Mouse (Mus musculus) neural tube, embryonic 13.5 days (tissue): Measurements from ENCODE around the gene Ctnnd2. TPM values are rescaled to one million over a fixed set of nuclear protein-coding genes. Genes with fewer than 3 reads are reported as not detected.
A peak's percentile ranks its signal among the peaks of the same experiment; 100 is the strongest.

Source experiments
- ATAC-seq: fragments of 200-750 bp; cut with Nextera tagmentation; 2 replicates; pipeline ENCODE4 v1.8.0; 2017; ENCODE audit warnings: low read depth, mild to moderate bottlenecking, moderate TSS enrichment, moderate library complexity
- H3K27ac ChIP-seq: fragments of 300-500 bp; sonication (generic); replicated peaks from 2 replicates; pipeline ENCODE4 v1.5.1; 2015; ENCODE audit warnings: moderate library complexity, mild to moderate bottlenecking, inconsistent platforms
- H3K27me3 ChIP-seq: fragments of 300-500 bp; sonication (generic); 2 replicates; pipeline ENCODE4 v1.6.1; 2015; ENCODE audit warnings: mild to moderate bottlenecking, inconsistent platforms
- H3K36me3 ChIP-seq: fragments of 300-500 bp; sonication (generic); 2 replicates; pipeline ENCODE4 v1.6.1; 2015; ENCODE audit warnings: mild to moderate bottlenecking, inconsistent platforms
- H3K4me1 ChIP-seq: fragments of 300-500 bp; sonication (generic); replicated peaks from 2 replicates; pipeline ENCODE4 v1.6.1; 2015; ENCODE audit warnings: inconsistent platforms
- H3K4me2 ChIP-seq: fragments of 300-500 bp; sonication (generic); 2 replicates; pipeline ENCODE4 v1.6.1; 2015; ENCODE audit warnings: inconsistent platforms, mild to moderate bottlenecking, moderate library complexity
- H3K4me3 ChIP-seq: fragments of 300-500 bp; sonication (generic); 2 replicates; pipeline ENCODE4 v1.5.1; 2015; ENCODE audit warnings: mild to moderate bottlenecking, inconsistent platforms
- H3K9ac ChIP-seq: fragments of 300-500 bp; sonication (generic); 2 replicates; pipeline ENCODE4 v1.6.1; 2015; ENCODE audit warnings: moderate library complexity, mild to moderate bottlenecking, inconsistent platforms
- H3K9me3 ChIP-seq: fragments of 300-500 bp; sonication (generic); 2 replicates; pipeline ENCODE4 v1.6.1; 2016; ENCODE audit warnings: inconsistent platforms
- WGBS: fragments of 180-500 bp; shearing (Covaris S2); methylation state at CpG from one replicate; pipeline ENCODE4 v1.1.7; 2015; 5-methylcytosine and 5-hydroxymethylcytosine counted together
- polyA plus RNA-seq: library from polyadenylated mRNA; unstranded; fragments of >200 nt; fragmentation: Nextera tagmentation; extraction: Ambion mirVana; gene quantifications from 2 replicates; pipeline ENCODE4 v1.2.1, GENCODE M21; 2015

Gene Ctnnd2
- polyA plus RNA-seq, 1 experiment from 2014 or later: 56.9 TPM

GRCm38 (mm10) chr15:30964865-30965679, 792.7 kb downstream of the Ctnnd2 start:
- Histone ChIP-seq H3K9me3 (no peaks in the 10 kb centered on the region), H3K9ac (no peak overlapping the region), H3K27ac (no peak overlapping the region), H3K27me3 (no peaks in the 10 kb centered on the region), H3K4me1 (no peaks in the 10 kb centered on the region), H3K36me3 (no peaks in the 10 kb centered on the region), H3K4me2 (no peak overlapping the region), H3K4me3 (no peak overlapping the region)
- 62% methylated on average over 4 of the region's 4 CpGs for WGBS
- ATAC-seq: no peak

- no peaks in the 10 kb centered on the region for H3K27me3 ChIP-seq
- H3K9ac ChIP-seq: no peak overlapping the region
- ATAC-seq: no peak
- no peak overlapping the region for H3K27ac ChIP-seq
- H3K4me3 ChIP-seq: no peak overlapping the region
- no peaks in the 10 kb centered on the region for H3K4me1 ChIP-seq
- H3K9me3 ChIP-seq: no peaks in the 10 kb centered on the region
- no peaks in the 10 kb centered on the region for H3K36me3 ChIP-seq
- H3K4me2 ChIP-seq: no peak overlapping the region
- WGBS: 96% methylated on average over 7 of the region's 7 CpGs
Measured at GRCm38 (mm10) chr15:30966826-30967225, 794.4 kb downstream of the Ctnnd2 start.

GRCm38 (mm10) chr15:30974436-30974835, 802.0 kb downstream of the Ctnnd2 start:
- no peak overlapping the region for H3K27ac ChIP-seq
- no peaks in the 10 kb centered on the region for H3K9me3 ChIP-seq
- no peak for ATAC-seq
- no peak overlapping the region for H3K4me2 ChIP-seq
- 97% methylated on average over 1 of the region's 1 CpGs for WGBS
- no peaks in the 10 kb centered on the region for H3K36me3 ChIP-seq
- no peak overlapping the region for H3K9ac ChIP-seq
- H3K4me1 ChIP-seq: 0 out of 2 replicates have a peak, but pooled peaks cover 4% of the 10 kb centered on the region
- no peaks in the 10 kb centered on the region for H3K27me3 ChIP-seq
- no peak overlapping the region for H3K4me3 ChIP-seq

- no peaks in the 10 kb centered on the region for H3K36me3 ChIP-seq
- 82% methylated on average over 16 of the region's 16 CpGs for WGBS
- H3K27ac ChIP-seq: no peak overlapping the region
- no peak for ATAC-seq
- H3K4me2 ChIP-seq: no peak overlapping the region
- no peaks in the 10 kb centered on the region for H3K27me3 ChIP-seq
- H3K9ac ChIP-seq: no peak overlapping the region
- no peaks in the 10 kb centered on the region for H3K9me3 ChIP-seq
- H3K4me1 ChIP-seq: 0 out of 2 replicates have a peak, but pooled peaks cover 4% of the 10 kb centered on the region
- H3K4me3 ChIP-seq: no peak overlapping the region
Measured at GRCm38 (mm10) chr15:30974991-30975775, 802.8 kb downstream of the Ctnnd2 start.

- Histone ChIP-seq H3K4me2 (no peak overlapping the region), H3K9me3 (no peaks in the 10 kb centered on the region), H3K27ac (no peak overlapping the region), H3K27me3 (no peaks in the 10 kb centered on the region), H3K4me1 (0 out of 2 replicates have a peak, but pooled peaks cover 4% of the 10 kb centered on the region), H3K36me3 (no peaks in the 10 kb centered on the region), H3K4me3 (no peak overlapping the region), H3K9ac (no peak overlapping the region)
- no peak for ATAC-seq
- WGBS: 75% methylated on average over 11 of the region's 11 CpGs
Measured at GRCm38 (mm10) chr15:30977166-30977740, 804.9 kb downstream of the Ctnnd2 start.

- WGBS: 94% methylated on average over 2 of the region's 2 CpGs
- no peak overlapping the region for H3K27ac ChIP-seq
- H3K9me3 ChIP-seq: no peaks in the 10 kb centered on the region
- H3K4me2 ChIP-seq: no peak overlapping the region
- H3K4me1 ChIP-seq: no peaks in the 10 kb centered on the region
- no peak for ATAC-seq
- H3K4me3 ChIP-seq: no peak overlapping the region
- H3K9ac ChIP-seq: no peak overlapping the region
- no peaks in the 10 kb centered on the region for H3K36me3 ChIP-seq
- H3K27me3 ChIP-seq: no peaks in the 10 kb centered on the region
Measured at GRCm38 (mm10) chr15:30986890-30987289, 814.5 kb downstream of the Ctnnd2 start.

- H3K9ac ChIP-seq: no peak overlapping the region
- no peaks in the 10 kb centered on the region for H3K27me3 ChIP-seq
- H3K4me2 ChIP-seq: no peak overlapping the region
- H3K4me3 ChIP-seq: no peak overlapping the region
- H3K36me3 ChIP-seq: no peaks in the 10 kb centered on the region
- H3K9me3 ChIP-seq: no peaks in the 10 kb centered on the region
- H3K4me1 ChIP-seq: no peaks in the 10 kb centered on the region
- H3K27ac ChIP-seq: 0 out of 2 replicates have a peak overlapping the region, but pooled peaks have one; percentile 2
- WGBS: 78% methylated on average over 15 of the region's 15 CpGs
- no peak for ATAC-seq
Measured at GRCm38 (mm10) chr15:30990421-30991252, 818.2 kb downstream of the Ctnnd2 start.

- Histone ChIP-seq H3K9ac (no peak overlapping the region), H3K4me3 (no peak overlapping the region), H3K9me3 (no peaks in the 10 kb centered on the region), H3K4me1 (no peaks in the 10 kb centered on the region), H3K4me2 (no peak overlapping the region), H3K36me3 (no peaks in the 10 kb centered on the region), H3K27me3 (no peaks in the 10 kb centered on the region), H3K27ac (no peak overlapping the region)
- WGBS: 89% methylated on average over 12 of the region's 12 CpGs
- no peak for ATAC-seq
Measured at GRCm38 (mm10) chr15:30992357-30992756, 820.0 kb downstream of the Ctnnd2 start.

GRCm38 (mm10) chr15:30992901-30993300, 820.5 kb downstream of the Ctnnd2 start:
- no peak for ATAC-seq

GRCm38 (mm10) chr15:30995346-30995745, 823.0 kb downstream of the Ctnnd2 start:
- Histone ChIP-seq H3K9me3 (no peaks in the 10 kb centered on the region), H3K9ac (no peak overlapping the region), H3K27ac (no peak overlapping the region), H3K4me3 (no peak overlapping the region), H3K4me2 (no peak overlapping the region), H3K36me3 (no peaks in the 10 kb centered on the region), H3K4me1 (no peaks in the 10 kb centered on the region), H3K27me3 (no peaks in the 10 kb centered on the region)
- ATAC-seq: no peak
- 81% methylated on average over 3 of the region's 3 CpGs for WGBS

More at GRCm38 (mm10) chr15:30992901-30993300, 820.5 kb downstream of the Ctnnd2 start:
- 86% methylated on average over 3 of the region's 3 CpGs for WGBS
- H3K36me3 ChIP-seq: no peaks in the 10 kb centered on the region
- no peaks in the 10 kb centered on the region for H3K4me1 ChIP-seq
- no peak overlapping the region for H3K27ac ChIP-seq
- no peaks in the 10 kb centered on the region for H3K9me3 ChIP-seq
- H3K4me2 ChIP-seq: no peak overlapping the region
- H3K27me3 ChIP-seq: no peaks in the 10 kb centered on the region
- no peak overlapping the region for H3K9ac ChIP-seq
- H3K4me3 ChIP-seq: no peak overlapping the region

- no peaks in the 10 kb centered on the region for H3K27me3 ChIP-seq
Measured at GRCm38 (mm10) chr15:31004468-31004867, 832.1 kb downstream of the Ctnnd2 start.

More at GRCm38 (mm10) chr15:31004468-31004867, 832.1 kb downstream of the Ctnnd2 start:
- Histone ChIP-seq H3K27ac (no peak overlapping the region), H3K36me3 (peaks cover 9% of the 10 kb centered on the region), H3K9ac (no peak overlapping the region), H3K9me3 (no peaks in the 10 kb centered on the region), H3K4me2 (no peak overlapping the region), H3K4me3 (no peak overlapping the region), H3K4me1 (peaks cover 6% of the 10 kb centered on the region)
- WGBS: 94% methylated on average over 5 of the region's 5 CpGs
- no peak for ATAC-seq
